Mouse (Mus musculus) hindbrain, embryonic 16.5 days (tissue): ENCODE data around the gene Mmp15. TPM values are rescaled to one million over a fixed set of nuclear protein-coding genes. Genes with fewer than 3 reads are reported as not detected.

Source experiments
- ATAC-seq: fragments of 200-750 bp; cut with Nextera tagmentation; 2 replicates; pipeline ENCODE4 v1.8.0; 2017; ENCODE audit warnings: moderate TSS enrichment, moderate library complexity
- H3K27ac ChIP-seq: fragments of 300-500 bp; sonication (generic); 2 replicates; pipeline ENCODE4 v1.5.1; 2014; ENCODE audit warnings: low read depth, mild to moderate bottlenecking, control low read depth, low read length, moderate library complexity
- H3K27me3 ChIP-seq: fragments of 300-500 bp; sonication (generic); replicated peaks from 2 replicates; pipeline ENCODE4 v1.6.1; 2014; ENCODE audit warnings: low read length; ENCODE audit not compliant: control insufficient read depth, insufficient read depth
- H3K36me3 ChIP-seq: fragments of 300-500 bp; sonication (generic); 2 replicates; pipeline ENCODE4 v1.6.1; 2014; ENCODE audit warnings: mild to moderate bottlenecking, low read length, moderate library complexity, mixed read lengths; ENCODE audit not compliant: control insufficient read depth, insufficient read depth
- H3K4me1 ChIP-seq: fragments of 300-500 bp; sonication (generic); 2 replicates; pipeline ENCODE4 v1.6.1; 2014; ENCODE audit warnings: low read depth, low read length; ENCODE audit not compliant: control insufficient read depth, insufficient read depth
- H3K4me2 ChIP-seq: fragments of 300-500 bp; sonication (generic); 2 replicates; pipeline ENCODE4 v1.6.1; 2014; ENCODE audit warnings: mild to moderate bottlenecking, low read length, control low read depth, moderate library complexity
- H3K4me3 ChIP-seq: fragments of 300-500 bp; sonication (generic); 2 replicates; pipeline ENCODE4 v1.5.1; 2014; ENCODE audit warnings: mild to moderate bottlenecking, low read length, control low read depth, moderate library complexity
- H3K9ac ChIP-seq: fragments of 300-500 bp; sonication (generic); 2 replicates; pipeline ENCODE4 v1.6.1; 2014; ENCODE audit warnings: low read depth, mild to moderate bottlenecking, control low read depth, low read length, moderate library complexity
- H3K9me3 ChIP-seq: fragments of 300-500 bp; sonication (generic); 2 replicates; pipeline ENCODE4 v1.6.1; 2014; ENCODE audit warnings: mild to moderate bottlenecking, low read length, moderate library complexity; ENCODE audit not compliant: control insufficient read depth
- WGBS: fragments of 180-500 bp; shearing (Covaris S2); extraction: QIAGEN DNeasy Blood & Tissue Kit; methylation state at CpG from one replicate; pipeline ENCODE4 v1.1.7; 2014; 5-methylcytosine and 5-hydroxymethylcytosine counted together
- polyA plus RNA-seq: library from polyadenylated mRNA; unstranded; fragments of >200 nt; fragmentation: Nextera tagmentation; extraction: Ambion mirVana; gene quantifications from 2 replicates; pipeline ENCODE4 v1.2.1, GENCODE M21; 2015

Gene Mmp15
- polyA plus RNA-seq, 1 experiment from 2014 or later = 15.7 TPM

DNA sequence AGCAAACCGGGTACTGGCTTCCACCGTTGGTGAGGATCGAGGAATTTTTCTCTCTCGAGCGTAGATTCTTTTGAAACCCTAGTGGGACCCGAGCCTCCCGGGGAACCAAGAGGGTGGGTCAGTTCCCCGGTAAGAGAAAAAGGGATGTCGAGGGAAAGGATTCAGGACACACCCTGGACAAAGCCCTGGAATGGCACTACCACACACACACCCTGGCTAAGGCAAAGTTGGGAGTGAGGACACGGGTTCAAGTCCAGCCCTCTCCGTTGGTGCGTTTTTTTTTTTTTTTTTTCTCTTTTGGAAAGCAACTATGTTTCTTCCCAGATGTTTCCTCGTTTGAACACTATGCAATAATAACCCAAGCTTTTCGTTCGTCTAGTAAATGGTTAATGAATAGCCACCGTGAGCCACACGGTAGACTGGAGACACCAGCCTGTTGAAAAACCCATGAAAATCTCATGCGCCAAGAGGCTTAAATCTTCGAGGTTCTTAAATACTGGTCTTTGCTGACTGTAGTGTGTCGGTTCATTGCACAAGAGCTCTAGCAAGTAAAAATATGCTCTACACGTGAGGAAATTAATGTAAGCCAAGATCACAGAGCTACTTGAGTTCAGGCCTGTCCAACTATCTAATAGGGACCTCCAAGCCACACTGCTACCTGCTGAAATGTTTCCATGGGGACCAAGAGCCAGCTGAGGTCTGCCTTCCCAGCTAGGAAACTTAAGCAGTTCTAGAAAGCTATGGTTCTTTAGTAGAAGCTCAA, 19.4 kb upstream of the Mmp15 start:
- WGBS = 23% methylated on average over 21 of the region's 21 CpGs
- Histone ChIP-seq H3K9me3 (no peaks in the 10 kb centered on the region), H3K9ac (peak overlapping the region; percentile 94), H3K27me3 (no peaks in the 10 kb centered on the region), H3K4me3 (peak overlapping the region; percentile 79), H3K4me2 (peak overlapping the region; percentile 86), H3K27ac (peak overlapping the region; percentile 98), H3K36me3 (peaks cover 23% of the 10 kb centered on the region), H3K4me1 (peaks cover 18% of the 10 kb centered on the region)
- ATAC-seq = no peak

DNA sequence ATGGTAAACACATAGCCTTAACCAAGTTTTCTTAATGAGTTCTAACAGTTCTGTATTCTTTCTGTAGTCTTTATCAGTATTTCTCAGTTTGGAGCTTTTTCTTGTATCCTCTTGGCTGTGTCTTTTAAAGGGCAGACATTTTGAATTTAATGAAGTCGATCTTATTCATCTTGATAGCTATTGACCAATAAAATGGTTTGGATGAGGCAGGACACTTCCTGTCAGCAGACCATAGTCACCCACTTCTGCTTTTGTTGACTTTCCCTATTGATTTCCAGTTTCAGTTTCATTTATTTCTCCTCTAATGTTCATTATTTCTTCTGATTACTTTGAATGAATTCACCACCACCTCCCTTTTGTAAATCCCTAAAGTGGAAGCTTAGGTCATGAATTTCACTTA, 16.4 kb upstream of the Mmp15 start:
- Histone ChIP-seq H3K9me3 (no peaks in the 10 kb centered on the region), H3K4me1 (peaks cover 6% of the 10 kb centered on the region), H3K27me3 (no peaks in the 10 kb centered on the region), H3K4me3 (no peak overlapping the region), H3K27ac (no peak overlapping the region), H3K9ac (no peak overlapping the region), H3K4me2 (no peak overlapping the region), H3K36me3 (peaks cover 11% of the 10 kb centered on the region; the same call in 1 of the 2 replicates)
- ATAC-seq = no peak
- 100% methylated on average over 1 of the region's 1 CpGs for WGBS

DNA sequence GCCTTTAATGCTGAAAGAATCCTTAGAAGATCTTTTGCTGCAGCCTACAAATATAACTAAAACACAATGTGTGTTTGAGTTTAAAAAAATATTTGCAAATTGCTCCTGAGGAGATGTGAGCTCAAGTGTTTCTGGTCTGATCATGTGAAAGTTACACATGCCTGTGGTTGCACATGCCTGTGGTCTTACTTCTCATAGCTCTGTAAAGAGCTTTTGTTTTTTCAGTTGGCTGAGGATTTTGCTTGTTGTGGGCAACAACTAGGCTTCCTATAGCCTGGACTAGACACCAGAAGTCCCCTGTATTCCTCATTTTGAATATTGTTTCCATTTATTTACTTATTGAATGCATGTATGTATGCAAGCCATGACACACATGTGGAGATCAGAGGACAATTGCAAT, 15.7 kb upstream of the Mmp15 start:
- H3K4me2 ChIP-seq = no peak overlapping the region
- H3K36me3 ChIP-seq = peaks cover 16% of the 10 kb centered on the region; the same call in 1 of the 2 replicates
- no peak overlapping the region for H3K4me3 ChIP-seq
- no peak overlapping the region for H3K9ac ChIP-seq
- H3K27ac ChIP-seq = no peak overlapping the region
- peaks cover 5% of the 10 kb centered on the region for H3K4me1 ChIP-seq
- ATAC-seq = no peak
- H3K9me3 ChIP-seq = no peaks in the 10 kb centered on the region
- H3K27me3 ChIP-seq = no peaks in the 10 kb centered on the region

DNA sequence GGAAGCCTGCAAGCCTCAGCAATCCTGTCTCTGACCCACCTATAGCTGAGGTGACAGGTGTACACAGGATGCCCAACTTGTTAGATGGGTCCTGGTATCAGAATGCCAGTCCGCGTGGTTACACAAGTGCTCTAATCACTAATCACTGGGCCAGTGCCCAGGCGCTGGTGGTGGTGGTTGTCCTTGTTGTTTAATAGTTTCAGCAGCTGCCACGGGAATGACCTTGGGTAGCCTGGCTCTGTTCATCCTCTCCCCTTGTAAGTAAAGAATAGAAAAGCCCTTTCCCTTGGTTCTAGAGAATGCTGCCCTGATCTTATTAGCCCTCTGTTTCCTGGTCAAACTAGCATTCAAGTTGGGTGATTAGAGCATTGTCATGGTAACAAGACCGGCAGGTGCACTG, 10.3 kb upstream of the Mmp15 start:
- no peak for ATAC-seq
- no peak overlapping the region for H3K9ac ChIP-seq
- H3K4me3 ChIP-seq = no peak overlapping the region
- peaks cover 24% of the 10 kb centered on the region for H3K36me3 ChIP-seq
- no peak overlapping the region for H3K4me2 ChIP-seq
- H3K4me1 ChIP-seq = peaks cover under 1% of the 10 kb centered on the region; the same call in 1 of the 2 replicates
- WGBS = 69% methylated on average over 5 of the region's 5 CpGs
- no peaks in the 10 kb centered on the region for H3K27me3 ChIP-seq
- no peak overlapping the region for H3K27ac ChIP-seq
- H3K9me3 ChIP-seq = no peaks in the 10 kb centered on the region

DNA sequence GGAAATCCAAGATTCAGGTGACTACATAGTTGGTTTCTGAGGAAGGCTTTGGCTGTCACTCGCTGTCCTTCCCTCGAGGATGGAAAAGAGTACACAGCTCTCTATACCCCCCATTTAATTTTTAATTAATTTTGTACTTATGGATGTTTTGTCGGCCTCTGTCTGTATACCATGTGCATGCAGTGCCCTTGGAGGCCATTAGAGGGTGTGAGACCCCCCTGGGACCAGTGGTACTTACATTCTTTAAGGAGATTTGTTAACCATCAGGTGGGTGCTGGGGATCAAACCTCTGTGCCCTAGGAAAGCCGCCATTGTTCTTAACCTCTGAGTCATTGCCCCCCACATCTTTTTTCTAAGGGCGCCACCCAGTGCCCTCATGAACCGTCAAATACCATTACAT, 7.4 kb upstream of the Mmp15 start:
- peaks cover 20% of the 10 kb centered on the region for H3K36me3 ChIP-seq
- no peak for ATAC-seq
- 77% methylated on average over 6 of the region's 6 CpGs for WGBS

DNA sequence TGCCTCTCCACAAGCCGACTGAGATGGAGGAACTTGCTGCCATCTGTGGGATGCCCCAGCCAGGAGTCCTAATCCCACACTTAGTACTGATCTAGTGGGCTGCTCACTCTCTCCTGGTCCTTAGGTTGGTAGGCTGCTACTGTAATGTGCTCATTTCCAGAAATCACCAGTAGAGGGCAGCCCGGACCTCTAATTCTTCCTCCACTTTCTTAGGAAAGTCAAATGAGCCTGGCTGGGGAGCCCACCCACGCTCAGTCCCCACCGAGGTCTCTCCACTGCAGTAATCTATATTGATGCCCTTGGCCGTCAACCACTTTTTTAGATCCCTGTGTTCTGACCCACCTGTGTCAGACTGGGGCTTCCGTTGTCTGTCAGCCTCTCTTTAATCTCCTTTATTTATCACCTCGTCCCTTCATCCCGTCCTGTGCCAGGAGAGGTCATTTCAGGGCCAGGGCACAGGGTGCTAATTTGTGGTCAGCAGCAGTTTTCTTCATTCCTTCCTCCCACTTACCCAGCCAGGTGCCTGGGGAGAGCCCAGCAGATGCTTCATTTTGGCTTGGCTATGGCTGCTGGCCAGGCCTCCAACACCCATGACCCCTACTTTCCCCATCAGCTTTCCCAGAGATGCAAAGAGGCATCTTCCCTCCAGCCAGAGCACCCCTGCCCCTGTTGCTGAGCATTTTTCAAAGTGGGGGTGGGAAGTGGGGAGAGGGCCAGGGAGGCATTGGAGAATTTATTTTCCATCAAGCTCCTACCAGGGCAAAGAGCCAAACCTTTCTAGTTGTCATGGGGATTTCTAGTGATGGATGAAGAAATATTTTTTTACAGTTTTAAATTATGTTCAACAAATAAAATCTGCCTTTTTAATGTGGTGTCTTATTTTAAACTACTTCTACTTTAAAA, 5.2 kb upstream of the Mmp15 start:
- 22% methylated on average over 8 of the region's 8 CpGs for WGBS
- no peak overlapping the region for H3K4me2 ChIP-seq
- H3K4me3 ChIP-seq = no peak overlapping the region
- H3K9me3 ChIP-seq = no peaks in the 10 kb centered on the region
- no peak overlapping the region for H3K9ac ChIP-seq
- peaks cover 23% of the 10 kb centered on the region for H3K4me1 ChIP-seq
- H3K27ac ChIP-seq = no peak overlapping the region
- peaks cover 11% of the 10 kb centered on the region for H3K36me3 ChIP-seq
- no peaks in the 10 kb centered on the region for H3K27me3 ChIP-seq
- peak; percentile 52 for ATAC-seq

More for the DNA sequence above, 7.4 kb upstream of the Mmp15 start:
- H3K4me2 ChIP-seq = no peak overlapping the region
- H3K9ac ChIP-seq = no peak overlapping the region
- no peak overlapping the region for H3K27ac ChIP-seq
- H3K4me3 ChIP-seq = no peak overlapping the region
- H3K27me3 ChIP-seq = no peaks in the 10 kb centered on the region
- no peaks in the 10 kb centered on the region for H3K9me3 ChIP-seq
- peaks cover 16% of the 10 kb centered on the region for H3K4me1 ChIP-seq

DNA sequence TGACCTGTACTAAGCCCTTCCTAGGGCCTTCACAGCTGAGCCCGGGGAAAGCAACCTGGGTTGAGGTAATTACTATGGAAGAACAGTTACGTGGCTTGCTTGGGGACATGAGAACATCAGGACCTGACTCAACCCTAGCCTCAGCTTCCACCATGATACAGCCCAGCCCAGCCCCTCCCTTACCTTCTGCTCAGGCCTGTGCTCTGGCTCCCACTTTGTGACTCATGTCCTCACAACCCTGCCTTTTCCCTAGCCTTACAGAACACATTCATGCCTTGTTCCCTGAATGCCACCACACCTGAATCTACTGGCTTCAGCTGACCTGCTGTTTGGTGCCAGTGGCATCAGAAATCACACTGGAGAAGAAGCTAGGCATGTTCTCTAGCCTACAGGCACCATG, 3.7 kb upstream of the Mmp15 start:
- 91% methylated on average over 2 of the region's 2 CpGs for WGBS

DNA sequence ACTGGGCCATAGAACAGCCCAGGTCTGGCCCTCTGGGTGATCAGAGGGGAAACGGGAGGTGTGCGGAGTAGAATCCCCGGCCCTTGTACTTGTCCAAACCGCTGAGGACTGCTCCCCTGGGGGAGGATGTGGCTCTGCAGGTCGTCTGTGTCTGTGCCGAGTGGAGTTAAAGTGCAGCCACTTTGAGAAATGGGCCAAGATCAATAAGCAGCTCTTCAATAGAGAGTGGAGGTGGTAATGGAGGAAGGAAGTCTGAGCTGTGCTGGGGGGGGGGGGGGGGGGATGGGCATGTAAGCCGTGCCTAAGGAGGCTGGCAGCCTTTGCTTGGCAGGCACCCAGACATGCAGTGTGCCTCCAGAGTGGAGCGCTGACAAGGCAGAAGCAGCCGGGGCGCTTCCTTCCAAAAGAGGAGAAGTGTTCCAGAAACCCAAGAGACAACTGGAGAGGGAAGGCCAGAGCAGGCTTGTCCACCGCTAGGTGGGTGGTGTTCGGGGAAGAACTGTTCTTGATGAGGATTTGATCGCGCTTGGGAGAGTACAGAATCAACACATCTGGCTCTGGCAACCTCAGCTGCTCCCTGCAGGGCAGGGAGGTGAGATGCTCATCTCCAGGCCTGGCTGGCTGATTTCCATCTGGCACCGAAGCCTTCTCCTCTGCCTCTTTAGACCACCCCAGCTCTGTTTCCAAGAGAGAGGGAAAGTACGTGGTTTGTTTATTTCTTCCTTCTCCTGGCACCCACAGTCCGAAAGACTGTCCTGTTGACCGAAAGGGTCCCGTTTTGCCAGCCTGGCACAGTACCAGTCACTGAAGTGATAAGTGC, 3.0 kb upstream of the Mmp15 start:
- H3K9me3 ChIP-seq = no peaks in the 10 kb centered on the region
- peaks cover under 1% of the 10 kb centered on the region for H3K36me3 ChIP-seq
- H3K27ac ChIP-seq = peak overlapping the region; percentile 41
- no peaks in the 10 kb centered on the region for H3K27me3 ChIP-seq
- H3K4me2 ChIP-seq = peak overlapping the region; percentile 27
- no peak overlapping the region for H3K9ac ChIP-seq
- WGBS = 37% methylated on average over 19 of the region's 19 CpGs
- no peak overlapping the region for H3K4me3 ChIP-seq
- H3K4me1 ChIP-seq = peaks cover 30% of the 10 kb centered on the region
- ATAC-seq = peak; percentile 25

More for the DNA sequence above, 3.7 kb upstream of the Mmp15 start:
- Histone ChIP-seq H3K27me3 (no peaks in the 10 kb centered on the region), H3K4me2 (no peak overlapping the region), H3K4me3 (no peak overlapping the region), H3K27ac (peak overlapping the region; percentile 26; the same call in 1 of the 2 replicates), H3K9me3 (no peaks in the 10 kb centered on the region), H3K9ac (no peak overlapping the region), H3K36me3 (peaks cover 7% of the 10 kb centered on the region), H3K4me1 (peaks cover 24% of the 10 kb centered on the region)
- ATAC-seq = no peak
